Mouse (Mus musculus) left cerebral cortex, adult 18-20 months (tissue): ENCODE results near the gene Ptpn6. TPM values are rescaled to one million over a fixed set of nuclear protein-coding genes. Genes with fewer than 3 reads are reported as not detected.
A peak's percentile ranks its signal among the peaks of the same experiment; 100 is the strongest.

Experiments
- DNase-seq, 2 experiments: peaks; one replicate each; pipeline ENCODE4 v3.0.0; 2021 to 2022; ENCODE audit warnings: low spot score in 2 of 2, mixed read lengths in 1 of 2
- total RNA-seq, 2 experiments: library from RNA; stranded (reverse); gene quantifications; 2 replicates each; pipeline ENCODE4 v1.2.3; 2021

Ptpn6 gene
- total RNA-seq, 2 experiments from 2014 or later, result 2.5 to 5.1 TPM

DNA sequence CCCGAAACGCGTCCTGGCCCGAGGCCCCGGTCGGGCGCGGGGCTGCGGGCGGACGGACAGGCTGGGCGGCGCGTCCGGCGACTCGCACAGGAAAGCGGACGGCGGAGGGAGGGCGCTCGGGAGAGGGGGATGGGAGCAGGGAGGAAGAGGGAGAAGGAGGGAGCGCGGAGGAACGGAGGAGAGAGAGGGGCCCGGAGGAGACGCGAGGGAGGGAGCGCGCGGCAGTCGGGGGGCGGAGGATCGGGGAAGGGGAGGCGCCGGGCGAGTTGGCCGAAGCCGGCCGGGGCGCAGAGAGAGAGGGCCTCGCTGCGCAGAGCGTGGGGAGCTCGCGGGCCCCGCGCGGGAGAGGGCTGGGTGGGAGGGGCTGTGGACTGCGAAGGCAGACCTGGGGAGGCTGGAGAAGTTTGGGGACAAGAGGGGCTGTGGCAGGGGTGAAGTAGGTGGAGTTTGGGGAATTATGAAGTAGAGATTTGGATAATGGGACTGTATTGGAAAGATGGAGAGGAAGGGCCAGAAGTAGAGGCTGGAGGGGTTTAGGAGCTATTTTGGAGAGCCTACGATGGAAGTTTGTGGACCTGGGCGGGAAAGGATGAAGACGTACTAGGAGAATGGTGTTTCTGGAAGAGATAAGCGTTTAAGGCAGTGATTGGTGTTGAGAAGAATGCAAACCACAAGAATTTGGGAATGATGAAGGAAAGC is 18.3 kb upstream of the Ptpn6 start:
- peak; percentile 78 to 81 for DNase-seq

DNA sequence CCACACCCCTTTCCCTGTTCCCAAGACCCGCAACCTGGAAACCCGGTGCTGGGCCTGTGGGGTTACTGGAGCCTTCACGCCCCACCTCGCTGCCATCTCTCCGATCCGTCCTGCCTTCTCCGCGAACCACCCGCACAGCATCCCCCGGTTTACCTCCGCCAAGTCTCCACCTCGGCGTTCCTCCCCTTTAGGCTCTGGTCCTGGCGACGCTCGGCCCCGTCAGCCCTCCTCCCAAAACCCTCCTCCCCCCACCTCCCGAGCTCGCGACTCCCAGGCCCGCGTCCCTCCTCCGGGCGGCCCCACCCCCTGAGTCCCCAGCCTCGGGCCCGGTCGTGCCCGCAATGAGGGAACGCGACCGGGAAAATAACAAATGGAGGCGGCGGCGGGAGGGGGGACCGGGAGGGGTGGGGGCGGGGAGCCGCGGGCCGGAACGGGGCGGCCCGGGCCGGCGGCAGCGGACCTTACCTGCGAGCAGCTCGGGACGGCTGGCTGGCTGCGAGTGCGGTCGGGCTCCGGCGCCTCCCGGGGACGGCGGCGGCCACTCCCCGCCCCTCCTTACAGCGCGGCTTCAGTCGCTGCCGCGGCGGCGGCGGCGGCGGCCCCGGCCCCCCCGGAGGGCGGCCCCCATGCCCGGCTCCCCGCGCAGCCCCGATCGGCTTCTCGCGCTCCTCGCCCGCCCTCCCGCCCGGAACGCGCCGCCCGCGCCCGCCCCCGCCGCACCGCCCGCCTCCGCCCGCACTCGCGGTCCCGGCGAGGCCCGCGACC is 17.5 kb upstream of the Ptpn6 start, which contains the start of the genes Gm45234 and Atn1:
Gene Gm45234 (minus strand): TSS at position 191 of the 765 bp plus-strand sequence.
Gene Atn1 (minus strand): TSS at position 694 of the 765 bp plus-strand sequence.
- DNase-seq, result peak; percentile 49 to 62

DNA sequence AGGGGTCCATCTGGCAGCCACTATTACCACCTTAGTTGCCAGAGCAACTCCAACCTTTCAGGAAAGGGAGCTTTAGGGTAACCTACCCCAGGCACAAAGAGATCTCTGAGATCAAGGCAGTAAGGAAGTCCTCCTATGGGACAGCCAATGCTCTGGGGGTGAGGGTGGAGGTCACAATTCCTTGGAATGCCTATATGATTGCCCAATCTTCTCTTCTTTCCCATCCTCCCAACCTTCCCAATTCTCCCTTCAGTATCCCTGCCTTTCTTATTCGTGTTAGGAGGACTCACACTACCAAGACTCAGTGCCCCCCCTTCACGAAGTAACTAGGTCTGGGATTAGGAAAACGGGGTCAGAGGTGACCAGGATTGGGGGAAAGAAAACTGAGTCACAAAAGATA is 16.8 kb upstream of the Ptpn6 start:
- DNase-seq, result no peak

DNA sequence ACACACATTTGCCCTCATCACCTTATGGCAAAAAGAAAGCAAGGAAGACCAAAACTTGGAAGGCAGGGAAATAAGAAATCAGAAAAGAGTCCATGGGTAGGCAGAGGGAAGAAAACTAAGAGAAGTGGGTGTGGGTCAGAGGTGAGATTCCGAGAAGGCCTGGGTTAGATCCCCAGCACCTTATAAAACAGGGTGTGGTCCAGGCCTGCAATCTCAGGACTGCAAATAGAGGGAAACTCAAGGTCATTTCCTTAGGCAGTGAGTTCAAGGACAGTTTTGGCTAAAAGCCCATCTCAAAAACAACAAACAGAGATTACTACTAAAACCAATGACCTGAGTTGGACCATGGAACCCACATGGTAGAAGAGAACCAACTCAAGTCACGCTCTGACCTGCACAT is 15.3 kb upstream of the Ptpn6 start:
- DNase-seq, result no peak

DNA sequence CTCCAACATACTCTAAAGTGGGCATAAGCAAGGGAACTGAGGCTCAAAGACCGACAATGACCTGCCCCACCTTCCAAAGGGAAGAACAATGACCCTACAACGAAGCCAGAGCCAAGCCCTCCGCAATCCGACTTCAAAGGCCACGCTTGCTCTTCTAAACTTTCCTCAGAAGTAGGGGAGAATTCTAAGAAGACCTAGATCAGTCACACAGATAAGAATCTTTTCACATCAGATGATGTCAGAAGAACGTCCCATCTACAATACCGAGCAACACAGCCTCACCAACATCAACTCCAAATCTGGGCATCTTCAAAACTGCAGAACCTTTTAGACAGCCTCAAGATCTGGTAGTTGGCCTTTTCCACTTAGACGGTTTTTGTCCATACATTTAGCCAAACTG is 11.9 kb upstream of the Ptpn6 start:
- DNase-seq, result no peak

DNA sequence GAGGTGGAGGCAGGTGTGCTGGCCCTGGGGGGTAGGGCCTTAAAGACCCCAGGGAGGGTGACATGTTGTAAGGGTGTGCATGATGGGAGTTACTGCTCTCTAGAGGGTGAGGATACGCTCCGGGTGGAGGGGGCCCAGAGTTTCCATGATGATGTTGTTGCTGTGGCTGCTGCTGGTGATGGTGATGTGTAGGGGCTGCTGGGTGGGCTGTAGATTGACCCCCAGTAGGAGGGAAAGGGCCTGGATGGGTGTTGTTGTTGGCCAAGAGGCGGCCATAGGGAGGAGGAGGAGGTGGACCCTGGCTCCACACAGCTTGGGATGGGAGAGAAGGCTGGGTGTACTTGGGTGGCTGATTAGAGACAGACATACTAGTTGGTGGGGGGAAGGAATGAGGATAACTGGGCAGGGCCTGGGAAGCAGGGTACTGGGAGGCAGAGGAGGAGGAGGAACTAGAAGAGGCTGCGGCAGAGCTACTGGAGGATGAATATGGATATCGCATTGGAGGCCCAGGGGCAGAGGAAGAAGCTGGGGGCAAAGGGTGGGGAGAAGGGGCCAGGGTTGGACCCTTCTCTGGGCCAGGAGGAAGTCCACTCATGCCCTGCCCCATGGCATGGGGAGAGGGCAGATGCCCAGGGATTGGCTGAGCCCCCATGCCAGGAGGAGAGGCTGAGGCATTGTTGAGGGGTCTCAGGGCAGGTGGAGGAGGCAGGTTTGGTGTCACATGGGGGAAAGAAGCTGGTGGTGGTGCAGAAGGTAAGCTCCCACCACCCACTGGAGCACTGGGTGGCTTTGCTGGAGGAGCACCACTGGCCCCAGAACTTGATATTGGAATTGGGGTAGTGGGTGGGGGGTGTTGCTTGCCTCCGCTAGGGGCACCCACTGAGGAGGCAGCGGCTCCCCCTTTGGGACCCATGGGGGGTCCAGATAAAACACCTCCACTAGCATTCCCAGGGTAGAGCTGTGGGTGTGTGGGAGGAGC is 8.4 kb upstream of the Ptpn6 start:
- no peak for DNase-seq

DNA sequence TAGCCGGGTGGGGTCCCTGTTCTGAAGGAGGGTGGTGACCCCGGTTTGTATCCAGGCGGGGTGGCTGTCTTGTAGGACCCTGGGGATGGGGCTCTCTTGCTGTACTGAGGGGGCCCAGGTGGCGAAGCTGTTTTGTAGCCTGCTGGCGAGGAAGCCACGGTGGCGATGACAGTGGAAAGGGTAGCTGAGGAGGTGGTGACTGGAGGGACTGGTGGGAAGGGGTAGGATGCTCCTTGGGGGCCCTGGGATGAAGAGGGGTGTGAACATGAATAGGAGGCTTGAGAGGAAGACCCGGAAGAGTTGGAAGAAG is 7.7 kb upstream of the Ptpn6 start:
- no peak for DNase-seq

DNA sequence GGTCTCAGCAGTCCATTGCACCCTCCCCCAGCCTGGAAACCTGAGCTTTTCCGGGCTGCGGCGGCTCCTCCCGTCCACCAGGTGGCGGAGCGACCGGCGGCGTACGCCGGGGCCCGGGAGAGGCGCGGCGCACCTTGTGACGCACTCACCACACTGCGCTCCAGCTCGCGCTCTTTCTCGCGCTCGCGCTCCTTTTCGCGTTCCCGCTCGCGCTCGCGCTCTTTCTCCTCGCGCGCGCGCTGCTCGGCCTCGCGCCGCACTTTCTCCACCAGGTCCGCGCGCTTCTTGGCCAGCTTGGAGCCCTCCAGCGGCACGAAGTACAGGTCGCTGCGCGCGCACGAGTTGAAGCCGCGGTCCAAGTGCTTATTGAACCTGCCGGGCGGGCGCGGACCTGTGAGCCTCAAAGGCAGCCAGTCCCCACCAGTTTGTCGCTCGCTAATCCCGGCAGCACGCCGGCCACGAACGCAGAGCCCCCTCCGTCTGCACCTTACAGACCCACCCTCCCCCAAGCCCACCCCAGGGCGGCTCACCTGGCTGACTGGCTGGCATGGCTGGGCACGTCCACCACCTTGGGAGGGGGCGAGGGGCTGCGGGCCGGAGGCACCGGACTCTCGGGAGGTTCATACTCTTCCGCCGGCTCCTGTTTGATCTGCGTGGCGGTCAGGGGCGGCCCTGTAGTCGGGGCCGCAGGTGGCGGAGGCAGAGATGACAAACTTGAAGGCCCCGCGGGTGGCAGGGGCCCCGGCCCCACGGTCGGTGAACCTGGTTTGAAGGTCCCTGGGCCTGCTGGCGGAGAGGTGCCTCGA is 7.2 kb upstream of the Ptpn6 start:
- peak; percentile 92 to 95 for DNase-seq

DNA sequence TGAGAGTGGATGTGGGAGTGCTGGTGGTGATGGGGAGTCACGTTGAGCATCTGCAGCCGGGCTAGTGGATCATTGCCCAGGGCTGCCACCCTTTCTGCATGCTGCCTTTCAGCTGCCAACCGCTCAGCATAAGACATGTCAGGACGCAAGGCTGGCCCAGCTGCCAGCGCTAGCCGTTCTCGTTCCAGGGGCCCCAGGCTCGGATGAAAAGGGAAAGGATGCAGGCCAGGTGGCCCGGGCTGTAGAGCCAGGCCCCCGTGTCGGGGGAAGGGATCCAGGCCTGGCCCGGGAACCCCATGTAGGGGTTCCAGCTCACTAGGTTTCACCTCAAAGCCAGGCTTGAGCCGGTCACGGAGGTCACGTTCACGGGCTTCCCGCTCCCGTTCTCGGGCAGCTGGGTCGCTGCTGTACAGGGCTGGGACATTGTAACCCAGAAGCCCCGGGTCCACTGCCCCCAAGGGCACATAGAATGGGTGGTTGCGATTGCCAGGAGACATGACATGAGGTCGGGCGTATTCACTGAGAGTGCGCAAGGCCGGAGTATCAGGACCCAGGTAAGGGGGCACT is 6.3 kb upstream of the Ptpn6 start:
- DNase-seq, result no peak

DNA sequence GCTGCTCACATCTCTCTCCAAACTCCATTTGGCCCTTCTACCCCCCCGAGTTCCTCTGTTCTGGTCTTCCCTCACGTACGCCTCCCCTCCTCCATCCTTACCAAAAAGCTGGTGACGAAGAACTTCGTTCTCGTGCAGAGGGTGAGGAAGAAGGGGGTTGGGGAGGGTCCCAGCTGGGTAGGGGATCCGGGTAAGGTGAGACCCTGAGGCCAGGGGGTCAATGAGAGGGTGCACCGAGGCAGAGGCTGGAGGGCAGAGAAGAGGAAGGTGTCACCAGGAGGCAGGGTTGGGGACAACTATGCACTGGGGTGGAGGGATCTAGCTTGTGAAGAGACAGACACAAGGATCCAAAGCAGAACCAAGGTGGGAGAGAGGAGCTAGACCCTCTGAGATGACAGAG is 5.1 kb upstream of the Ptpn6 start:
- DNase-seq, result no peak

DNA sequence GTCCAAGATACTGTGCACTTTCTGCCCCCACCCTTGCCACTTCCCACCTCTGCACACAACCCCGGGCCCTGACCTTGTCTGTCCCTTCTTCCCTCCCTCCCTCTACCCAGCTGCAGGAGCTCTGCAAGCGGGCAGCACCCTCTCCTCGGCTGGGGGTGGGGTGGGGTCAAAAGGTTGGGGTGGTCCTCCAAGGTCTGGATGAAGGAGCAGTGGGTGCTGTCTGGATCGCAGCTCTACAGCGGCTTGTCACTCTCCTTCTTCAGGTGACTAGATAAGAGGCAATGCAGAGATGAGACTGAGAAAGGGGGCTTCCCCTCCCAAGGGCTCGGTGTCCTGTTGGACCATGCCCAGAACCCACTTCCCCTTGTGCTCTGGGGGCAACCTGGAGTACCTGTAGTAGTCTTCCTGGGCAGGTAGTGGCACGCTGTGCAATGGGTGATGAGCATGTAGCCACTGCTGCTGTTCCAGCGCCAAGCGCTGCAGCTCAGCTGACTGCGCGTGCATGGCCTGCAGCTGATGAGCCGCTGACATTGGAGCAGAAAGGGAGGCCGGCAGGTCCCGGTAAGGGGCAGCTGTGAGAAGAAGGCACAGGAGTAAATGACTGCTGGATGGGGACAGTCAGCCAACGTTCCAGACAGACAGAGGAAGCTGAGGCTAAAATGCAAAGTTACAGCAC is 4.5 kb upstream of the Ptpn6 start:
- DNase-seq, result no peak

DNA sequence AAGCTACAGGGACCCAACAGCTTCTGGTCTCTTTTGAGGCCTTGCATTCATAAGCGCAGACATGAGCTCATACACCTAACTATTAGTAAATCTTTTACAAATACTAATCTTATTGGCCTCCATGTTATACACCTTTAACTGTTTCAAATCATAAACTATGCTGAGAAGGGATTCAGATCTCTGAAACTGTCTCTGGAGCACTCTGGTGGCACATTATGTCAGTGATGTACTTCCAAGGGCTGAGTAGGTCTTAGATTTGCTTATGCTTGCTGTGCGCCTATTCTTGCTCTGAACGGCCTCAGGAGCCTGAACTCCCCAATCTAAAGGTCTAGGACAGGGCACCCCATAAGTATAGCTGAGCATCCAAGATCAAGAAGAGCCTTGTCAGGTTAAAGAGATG is 3.3 kb upstream of the Ptpn6 start:
- no peak for DNase-seq

DNA sequence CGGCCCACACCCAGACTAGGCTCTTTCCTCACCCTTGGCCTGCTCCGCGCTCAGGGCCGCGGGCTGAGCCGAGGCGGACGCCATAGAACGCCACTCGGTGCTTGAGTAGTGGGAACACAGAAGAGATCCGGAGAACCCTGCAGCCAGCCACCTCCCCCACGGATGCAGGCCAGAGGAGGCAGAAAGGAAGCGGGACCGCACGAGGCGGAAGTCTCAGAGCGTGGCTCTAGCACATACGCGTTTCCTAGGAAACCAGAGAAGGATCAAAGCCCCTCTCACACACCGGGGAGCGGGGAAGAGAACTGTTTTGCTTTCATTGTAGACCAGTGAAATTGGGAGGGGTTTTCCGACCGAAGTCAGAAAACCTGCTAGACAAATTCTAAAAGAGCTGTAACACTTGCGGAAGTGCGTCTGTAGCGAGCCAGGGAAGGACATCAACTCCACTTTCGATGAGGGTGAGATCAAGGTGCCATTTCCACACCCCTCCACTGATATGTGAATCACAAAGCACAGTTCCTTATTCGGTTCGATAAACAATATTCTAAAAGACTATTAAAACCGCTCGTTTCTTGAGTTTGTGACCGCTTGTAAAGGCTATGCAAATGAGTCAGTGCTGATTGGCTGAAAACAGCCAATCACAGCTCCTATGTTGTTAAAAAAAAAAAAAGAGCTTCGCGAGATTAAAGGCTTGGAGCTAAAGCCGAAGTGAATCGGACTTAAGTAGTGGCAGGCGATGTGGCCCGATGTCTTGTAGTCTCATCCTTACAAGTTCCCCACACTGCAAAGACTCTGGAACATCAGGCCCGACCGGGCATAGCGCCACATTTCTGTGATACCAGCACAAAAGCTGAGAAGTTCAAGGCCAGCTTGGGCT is 2.6 kb upstream of the Ptpn6 start, which contains the start of gene Grcc10:
Gene Grcc10 (minus strand): TSS at position 487 of the 874 bp plus-strand sequence.
- DNase-seq, result peak; percentile 82 to 88

DNA sequence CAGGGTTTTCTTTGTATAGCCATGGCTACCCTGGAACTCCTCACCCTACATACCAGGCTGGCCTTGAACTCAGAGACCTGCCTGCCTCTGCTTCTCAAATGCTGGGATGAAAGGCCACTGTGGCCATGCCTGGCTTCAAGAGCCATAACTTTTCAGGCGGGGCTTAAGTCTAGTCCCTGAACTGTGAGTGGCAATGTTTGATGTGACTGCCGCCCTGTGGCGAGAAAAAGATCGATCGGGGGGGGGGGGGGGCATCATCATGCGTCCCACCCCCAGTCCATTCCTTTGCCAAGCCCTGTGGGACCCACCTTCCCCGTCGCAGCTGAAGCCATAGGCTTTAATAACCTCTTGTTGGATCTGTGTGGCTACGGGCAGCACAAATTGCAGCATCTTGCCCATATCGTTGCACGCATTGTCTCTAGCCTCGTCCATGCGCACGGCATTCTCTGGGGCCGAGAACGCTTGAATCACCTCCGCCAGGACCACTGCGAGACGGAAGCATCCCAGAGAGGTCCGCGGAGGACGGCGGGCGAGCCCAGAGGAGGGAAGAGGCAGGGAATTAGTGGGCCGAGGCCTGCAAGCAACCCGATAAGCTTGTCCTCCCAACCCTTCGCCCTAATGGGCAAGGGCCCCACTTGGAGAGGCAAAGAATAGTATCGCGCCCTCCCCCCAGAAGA is 1.8 kb upstream of the Ptpn6 start:
- DNase-seq, result peak; percentile 46 to 62

DNA sequence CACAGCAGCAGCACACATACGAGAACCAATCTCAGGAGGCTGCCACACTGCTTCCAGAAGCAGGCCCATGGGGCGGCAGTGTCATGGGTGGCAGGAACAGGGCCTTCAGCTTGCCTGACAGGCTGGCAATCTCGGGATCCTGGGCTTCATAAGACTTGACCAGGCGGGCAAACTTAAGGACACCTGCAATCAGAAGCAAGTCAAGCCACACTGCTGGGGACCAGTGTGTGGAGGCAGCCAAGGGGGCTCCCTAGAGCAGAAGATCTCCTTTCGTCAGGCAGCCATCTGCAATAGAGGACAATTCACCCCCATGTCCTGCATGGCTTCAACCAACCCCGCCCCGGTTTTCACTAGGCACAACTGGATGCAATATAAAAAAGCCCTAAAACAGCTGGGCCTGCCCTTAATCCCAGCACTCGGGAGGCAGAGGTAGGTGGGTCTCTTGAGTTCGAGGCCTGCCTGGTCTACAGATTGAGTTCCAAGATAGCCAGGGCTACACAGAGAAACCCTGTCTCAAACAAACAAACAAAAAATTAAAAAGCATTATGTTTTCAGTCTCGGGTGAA is 800 bp upstream of the Ptpn6 start:
- DNase-seq, result no peak

DNA sequence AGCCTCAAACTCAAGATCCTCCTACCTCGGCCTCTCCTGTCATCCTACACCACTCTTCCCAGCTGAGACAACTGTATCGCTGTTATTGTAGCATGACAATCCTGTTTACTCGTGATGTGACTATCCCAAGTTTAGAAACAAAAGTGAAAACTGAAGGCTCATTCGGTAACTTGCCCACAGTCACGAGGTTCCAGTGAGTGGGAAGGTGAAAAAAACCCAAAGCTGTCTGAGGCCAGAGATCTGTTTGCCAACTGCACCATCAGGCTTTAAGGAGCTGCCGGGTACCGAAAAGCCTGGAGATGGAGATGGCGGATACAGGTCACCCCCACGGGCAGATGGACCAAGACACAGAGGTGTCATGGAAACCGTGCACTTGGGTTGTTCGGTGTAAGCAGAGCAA is 1.5 kb downstream of the Ptpn6 start:
- peak; percentile 43 to 58 for DNase-seq

DNA sequence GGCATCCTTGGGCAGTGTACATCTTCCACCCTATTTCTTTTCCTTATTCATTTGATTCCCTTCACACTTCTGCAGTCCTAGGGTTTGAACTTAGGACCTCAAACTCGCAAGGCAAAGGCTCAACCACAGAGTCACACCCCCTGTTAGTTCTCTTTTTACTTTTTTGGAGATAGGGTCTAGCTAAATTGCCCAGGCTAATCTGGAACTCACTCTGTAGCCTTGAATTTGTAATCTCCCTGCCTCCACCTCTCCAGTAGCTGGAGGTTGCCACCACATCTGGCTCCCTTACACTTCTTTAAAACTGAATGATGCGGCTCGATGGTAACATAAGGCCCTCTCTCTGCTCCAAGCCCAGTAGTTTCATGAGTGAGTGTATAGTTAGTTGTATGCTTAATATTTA is 4.1 kb downstream of the Ptpn6 start:
- DNase-seq, result no peak
